Mouse (Mus musculus): ENCODE results near the gene Hus1. TPM values are rescaled to one million over a fixed set of nuclear protein-coding genes. Genes with fewer than 3 reads are reported as not detected.
A peak's percentile ranks its signal among the peaks of the same experiment; 100 is the strongest.

Gene Hus1
- total RNA-seq (2021), result 10 to 100 TPM; 14.1 to 15.3 TPM
- long read RNA-seq, experiment 1, partial matches to known transcripts, result 1 of 2 reads
- long read RNA-seq, experiment 1, other reads (novel, unspliced or antisense), result 1 of 2 reads
- long read RNA-seq, experiment 2, full-length matches to known transcripts, result 1 of 6 reads
- long read RNA-seq, experiment 2, partial matches to known transcripts, result 1 of 6 reads
- long read RNA-seq, experiment 2, other reads (novel, unspliced or antisense), result 4 of 6 reads

- TF ChIP-seq CTCF (conservative IDR thresholded peaks at IDR 0.05), result peak; percentile 45
- peak; percentile 75 to 79 for DNase-seq (ENCODE audit: low spot score in 2 of 2)
- H3K4me3 ChIP-seq, result peak within 1 kb of the TSS; percentile 89
- H3K27ac ChIP-seq, result peak within 1 kb of the TSS; percentile 92
These were observed at the start of gene Hus1 for GRCm38 (mm10) chr11:9010853-9011339. Gene Hus1 (minus strand): TSS chr11:9011191.

DNA sequence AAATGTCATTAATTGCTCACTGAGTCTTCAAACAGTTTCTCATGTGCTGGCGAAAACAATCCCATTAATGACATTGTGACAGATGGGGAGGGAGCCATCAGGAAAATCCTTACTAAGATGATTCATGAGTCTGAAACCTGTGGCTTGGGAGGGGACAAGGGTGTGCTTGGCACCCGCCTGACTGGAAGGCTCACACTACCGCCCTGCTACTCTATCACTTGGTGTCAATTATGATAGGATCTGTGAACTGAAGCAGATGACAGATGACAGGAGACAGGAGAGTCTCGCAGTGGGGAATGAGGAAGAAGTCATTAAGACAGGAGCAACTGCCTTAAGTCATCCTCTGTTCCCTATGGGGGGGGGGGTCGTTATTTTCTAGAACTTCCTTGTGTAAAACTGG lies 49.5 kb upstream of the Hus1 start:
- Histone ChIP-seq H3K27ac (no peak overlapping the region), H3K4me3 (no peak overlapping the region)
- no peak for TF ChIP-seq CTCF (conservative IDR thresholded peaks at IDR 0.05)
- no peak for DNase-seq (ENCODE audit: low spot score in 2 of 2)

- Histone ChIP-seq H3K4me3 (no peak overlapping the region), H3K27ac (no peak overlapping the region)
- TF ChIP-seq CTCF (conservative IDR thresholded peaks at IDR 0.05), result no peak
- no peak for DNase-seq (ENCODE audit: low spot score in 2 of 2)
These were observed 49.0 kb upstream of the Hus1 start for GRCm38 (mm10) chr11:9060029-9060428.

DNA sequence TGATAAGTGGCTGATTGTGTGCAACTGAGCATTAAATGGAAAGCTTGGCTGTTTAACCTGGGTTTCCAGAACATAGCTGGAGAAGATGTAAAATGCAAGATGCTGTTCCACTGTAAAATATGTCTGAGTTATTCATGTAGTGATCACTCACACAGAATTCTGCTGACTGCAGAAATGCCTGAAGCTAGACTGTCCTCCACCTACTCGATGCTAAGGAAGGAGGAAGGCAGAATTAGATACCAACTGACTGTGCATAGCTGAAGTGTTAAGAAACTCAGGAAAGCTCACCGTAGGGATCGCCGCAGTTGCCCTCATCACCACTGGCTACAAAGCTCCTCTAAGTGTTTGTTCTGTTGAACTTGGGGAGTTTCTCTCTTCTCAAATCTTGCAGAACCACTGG lies 46.7 kb upstream of the Hus1 start:
- Histone ChIP-seq H3K27ac (no peak overlapping the region), H3K4me3 (no peak overlapping the region)
- TF ChIP-seq CTCF (conservative IDR thresholded peaks at IDR 0.05), result no peak
- DNase-seq (ENCODE audit: low spot score in 2 of 2), result no peak

- TF ChIP-seq CTCF (conservative IDR thresholded peaks at IDR 0.05), result no peak
- no peak overlapping the region for H3K4me3 ChIP-seq
- no peak overlapping the region for H3K27ac ChIP-seq
- no peak for DNase-seq (ENCODE audit: low spot score in 2 of 2)
These were observed 45.9 kb upstream of the Hus1 start for GRCm38 (mm10) chr11:9056937-9057336.

GRCm38 (mm10) chr11:9051895-9052294 lies 40.9 kb upstream of the Hus1 start:
- Histone ChIP-seq H3K4me3 (no peak overlapping the region), H3K27ac (no peak overlapping the region)
- DNase-seq (ENCODE audit: low spot score in 2 of 2), result no peak
- TF ChIP-seq CTCF (conservative IDR thresholded peaks at IDR 0.05), result no peak

DNA sequence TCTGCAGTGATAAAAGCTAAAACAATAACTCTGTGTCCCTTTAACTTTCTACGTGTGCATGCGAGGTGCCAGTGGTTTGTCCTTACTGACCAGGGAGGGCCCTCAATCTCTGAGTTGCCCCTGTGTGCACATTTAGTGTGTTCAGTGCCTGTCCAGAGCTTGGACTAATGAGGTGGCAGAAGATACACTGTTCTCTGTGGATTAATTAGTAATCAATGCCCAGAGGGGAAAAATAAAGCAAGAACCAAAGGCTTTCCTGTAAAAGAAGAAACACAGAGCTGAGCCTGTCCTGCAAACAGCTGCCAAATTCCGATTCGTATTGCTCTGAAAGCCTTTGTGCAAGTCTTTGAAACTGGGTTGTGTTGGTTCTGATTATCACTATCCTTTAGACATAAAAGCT lies 39.2 kb upstream of the Hus1 start:
- H3K27ac ChIP-seq, result no peak overlapping the region
- no peak for DNase-seq (ENCODE audit: low spot score in 2 of 2)
- H3K4me3 ChIP-seq, result no peak overlapping the region
- no peak for TF ChIP-seq CTCF (conservative IDR thresholded peaks at IDR 0.05)

DNA sequence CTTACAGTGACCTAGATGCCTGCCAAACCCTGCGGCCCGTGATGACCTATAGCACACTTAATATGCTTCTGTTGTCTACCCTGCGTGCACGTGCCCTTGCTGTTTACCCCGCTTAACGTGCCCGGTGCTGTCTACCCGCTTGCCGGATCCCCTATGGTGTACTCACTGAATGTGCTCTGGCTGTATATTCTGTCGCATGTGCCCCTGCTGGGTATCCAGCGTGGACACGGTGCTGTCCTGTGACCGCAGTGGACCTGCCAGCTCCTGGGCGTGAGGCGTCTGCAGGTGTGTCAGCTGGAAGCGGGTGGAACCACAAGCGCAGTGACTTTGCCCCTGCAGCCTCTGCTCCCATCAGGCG lies 37.7 kb upstream of the Hus1 start, which contains the start of gene Sun3:
TSS of gene Sun3 (minus strand) at position 289 of the 358 bp plus-strand sequence.
- no peak for TF ChIP-seq CTCF (conservative IDR thresholded peaks at IDR 0.05)
- no peak for DNase-seq (ENCODE audit: low spot score in 2 of 2)
- Histone ChIP-seq H3K4me3 (peak within 1 kb of the TSS; percentile 68), H3K27ac (peak within 1 kb of the TSS; percentile 43; the same call in 1 of the 2 replicates)

DNA sequence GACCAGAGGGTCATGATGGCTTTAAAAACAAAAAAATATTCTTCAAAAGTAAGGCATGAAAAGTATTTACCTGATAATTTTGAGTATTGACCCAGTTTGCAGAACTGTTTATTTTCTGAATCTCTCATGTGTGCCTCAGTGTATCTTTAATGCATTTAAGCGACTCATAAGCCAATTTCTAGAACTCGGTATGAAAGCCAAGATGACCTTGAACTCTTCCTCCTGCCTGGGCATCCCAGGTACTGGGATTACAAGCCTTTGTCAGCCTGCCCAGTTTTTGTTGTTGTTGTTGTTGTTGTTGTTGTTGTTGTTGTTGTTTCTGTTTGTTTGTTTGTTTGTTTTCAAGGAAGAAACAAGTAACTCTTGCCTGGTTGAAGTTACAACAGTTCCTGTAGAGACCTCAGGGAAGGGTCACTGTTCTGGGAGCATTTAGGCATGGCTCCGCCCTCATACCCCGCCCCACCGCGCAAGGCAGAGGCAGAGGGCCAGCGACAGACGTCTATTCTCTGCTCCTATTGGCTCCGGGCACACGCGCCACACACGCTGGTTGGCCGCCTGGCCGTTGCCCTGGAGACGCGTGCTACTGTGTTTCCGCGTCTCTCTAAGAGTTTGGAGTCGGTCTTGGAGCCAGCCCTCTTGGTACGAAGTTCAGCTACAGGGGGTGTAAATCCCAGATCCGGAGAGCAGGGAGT lies 37.2 kb upstream of the Hus1 start, which contains the start of gene Gm11992:
TSS of gene Gm11992 (plus strand) at position 584 of the 692 bp plus-strand sequence.
- H3K27ac ChIP-seq, result peak within 1 kb of the TSS; percentile 43
- peak within 1 kb of the TSS; percentile 68 for H3K4me3 ChIP-seq
- peak; percentile 81 to 84 for DNase-seq (ENCODE audit: low spot score in 2 of 2)
- no peak for TF ChIP-seq CTCF (conservative IDR thresholded peaks at IDR 0.05)

DNA sequence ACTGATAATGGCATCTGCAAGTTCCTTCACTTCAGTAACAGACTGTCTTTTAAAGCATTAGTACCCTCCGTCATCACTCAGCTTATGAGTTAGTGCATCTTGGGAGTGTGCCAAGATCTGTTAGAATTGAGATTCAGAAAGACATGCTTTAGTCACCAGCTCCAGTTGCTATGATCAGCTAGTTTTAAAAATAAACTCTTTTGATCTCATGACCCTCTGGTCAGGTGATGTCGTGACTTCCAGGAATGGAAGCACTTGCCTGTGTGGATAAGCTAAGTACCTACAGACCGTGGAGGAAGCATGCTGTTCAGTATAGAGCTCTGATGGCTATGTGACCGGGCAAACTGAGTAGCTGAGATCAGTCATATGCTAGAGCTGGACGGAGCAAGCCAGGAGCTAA lies 36.1 kb upstream of the Hus1 start:
- TF ChIP-seq CTCF (conservative IDR thresholded peaks at IDR 0.05), result no peak
- Histone ChIP-seq H3K4me3 (no peak overlapping the region), H3K27ac (peak overlapping the region; percentile 32; the same call in 1 of the 2 replicates)
- peak; percentile 17 to 41 for DNase-seq (ENCODE audit: low spot score in 2 of 2)

- Histone ChIP-seq H3K4me3 (no peak overlapping the region), H3K27ac (peak overlapping the region; percentile 39; the same call in 1 of the 2 replicates)
- DNase-seq (ENCODE audit: low spot score in 2 of 2), result no peak
- no peak for TF ChIP-seq CTCF (conservative IDR thresholded peaks at IDR 0.05)
These were observed 35.6 kb upstream of the Hus1 start for GRCm38 (mm10) chr11:9046546-9046945.

DNA sequence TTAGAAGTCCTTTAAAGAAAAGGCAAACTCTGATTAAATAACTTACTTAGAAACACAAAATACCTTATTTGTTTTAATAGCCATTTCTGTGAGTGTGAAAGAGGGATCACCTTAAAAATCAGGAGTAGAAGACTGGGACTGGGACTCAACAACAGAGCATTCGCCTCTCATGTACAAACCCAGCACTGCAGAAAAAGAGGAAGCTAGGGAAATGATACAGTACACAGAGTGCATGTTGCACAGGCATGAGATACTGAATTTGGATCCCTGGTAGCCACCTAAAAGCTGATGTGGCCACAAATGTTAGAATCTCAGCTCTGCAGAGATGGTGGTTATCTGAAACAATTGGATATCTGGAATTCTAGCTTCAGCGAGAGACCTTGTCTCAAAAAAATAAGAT lies 20.5 kb upstream of the Hus1 start:
- H3K27ac ChIP-seq, result no peak overlapping the region
- no peak for TF ChIP-seq CTCF (conservative IDR thresholded peaks at IDR 0.05)
- H3K4me3 ChIP-seq, result no peak overlapping the region
- no peak for DNase-seq (ENCODE audit: low spot score in 2 of 2)

- Histone ChIP-seq H3K4me3 (no peak overlapping the region), H3K27ac (no peak overlapping the region)
- DNase-seq (ENCODE audit: low spot score in 2 of 2), result no peak
- TF ChIP-seq CTCF (conservative IDR thresholded peaks at IDR 0.05), result no peak
These were observed 14.2 kb upstream of the Hus1 start for GRCm38 (mm10) chr11:9025211-9025610.

GRCm38 (mm10) chr11:9024782-9025181 lies 13.8 kb upstream of the Hus1 start:
- no peak for DNase-seq (ENCODE audit: low spot score in 2 of 2)
- Histone ChIP-seq H3K27ac (no peak overlapping the region), H3K4me3 (no peak overlapping the region)
- TF ChIP-seq CTCF (conservative IDR thresholded peaks at IDR 0.05), result no peak

Measured in layer of hippocampus, adult 2 months (tissue).